Mouse (Mus musculus): Measurements from ENCODE around the gene Casc4. TPM values are rescaled to one million over a fixed set of nuclear protein-coding genes. Genes with fewer than 3 reads are reported as not detected.
A peak's percentile ranks its signal among the peaks of the same experiment; 100 is the strongest.

Casc4 gene
- total and polyA plus RNA-seq, 2 experiments from 2014 or later: 56.4 to 118 TPM

DNA sequence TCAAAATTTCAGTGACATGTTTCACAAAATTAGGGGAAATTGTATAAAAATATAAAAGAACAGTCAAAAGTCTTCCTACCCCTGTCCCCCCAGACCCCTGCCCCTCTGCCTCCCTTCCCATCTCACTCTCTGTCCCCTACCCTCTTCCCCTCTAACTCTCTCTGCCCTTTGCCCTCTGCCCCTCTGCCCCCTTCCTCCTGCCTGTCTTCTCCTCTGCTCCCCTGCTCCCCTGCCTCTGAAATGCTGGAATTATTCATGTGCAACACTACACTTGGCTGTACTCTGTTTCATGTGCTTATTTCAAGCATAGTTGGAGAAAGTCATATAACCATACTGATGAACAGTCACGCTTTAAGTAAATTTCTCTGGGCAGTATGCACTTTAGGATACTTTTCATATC, 19.6 kb downstream of the Casc4 start:
- no peak overlapping the region for H3K4me2 ChIP-seq (ENCODE audit: low read depth, low read length, poor library complexity, severe bottlenecking)
- no peak overlapping the region for H3K4me3 ChIP-seq (ENCODE audit: low read depth, low read length)
- no peaks in the 10 kb centered on the region for H3K9me3 ChIP-seq (ENCODE audit: low read length)
- no peak for ATAC-seq (ENCODE audit: low FRiP score)
- no peak for DNase-seq (ENCODE audit: low spot score)
- 100% methylated on average over 1 of the region's 1 CpGs for WGBS
- no peak overlapping the region for H3K27ac ChIP-seq (ENCODE audit: low read depth, low read length)
- no peaks in the 10 kb centered on the region for H3K27me3 ChIP-seq (ENCODE audit: insufficient read depth, low read length)
- H3K9ac ChIP-seq (replicated peaks; ENCODE audit: low read length, poor library complexity, severe bottlenecking): no peak overlapping the region
- no peak for TF ChIP-seq CTCF (IDR thresholded peaks at IDR 0.05)
- H3K36me3 ChIP-seq (ENCODE audit: insufficient read depth, low read length): no peaks in the 10 kb centered on the region
- no peaks in the 10 kb centered on the region for H3K4me1 ChIP-seq (ENCODE audit: insufficient read depth, low read length)

DNA sequence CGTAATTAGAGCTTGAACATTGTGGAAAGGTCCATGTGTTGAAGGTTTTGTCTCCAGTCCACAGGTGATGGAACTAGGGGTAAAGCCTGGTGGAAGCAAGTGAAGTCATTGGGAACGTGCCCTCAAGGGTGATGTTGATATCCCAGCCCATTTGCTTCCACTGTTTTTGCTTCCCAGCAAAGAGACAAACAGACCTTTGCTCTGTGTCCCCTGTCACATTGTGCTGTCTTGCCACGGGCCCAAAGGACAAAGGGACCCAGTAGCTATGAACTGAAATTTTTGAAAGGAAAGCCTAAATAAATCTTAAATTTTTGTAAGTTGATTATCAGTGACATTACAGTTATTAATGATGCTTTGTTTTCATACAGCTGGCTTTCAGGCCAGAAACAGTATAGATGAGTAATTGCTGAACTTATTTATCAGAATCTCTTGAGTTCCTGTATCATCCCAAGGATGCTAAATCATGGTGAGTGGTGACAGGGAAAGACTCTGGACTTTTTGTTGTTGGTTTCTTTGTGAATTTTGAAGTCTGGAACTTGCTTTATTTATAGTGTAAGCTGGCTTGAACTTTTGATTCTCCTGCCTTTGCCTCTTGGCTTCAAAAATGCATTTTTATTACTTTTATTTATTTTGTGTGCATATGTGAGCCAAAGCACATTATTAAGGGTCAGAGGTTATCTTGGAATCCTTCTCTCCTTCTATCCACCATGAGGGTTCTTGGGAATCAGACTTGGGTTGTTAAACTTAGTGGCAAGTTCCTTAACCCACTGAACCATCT, 22.1 kb downstream of the Casc4 start:
- Histone ChIP-seq H3K27ac (ENCODE audit: low read depth, low read length) (no peak overlapping the region), H3K9ac (replicated peaks; ENCODE audit: low read length, poor library complexity, severe bottlenecking) (no peak overlapping the region), H3K4me1 (ENCODE audit: insufficient read depth, low read length) (no peaks in the 10 kb centered on the region), H3K36me3 (ENCODE audit: insufficient read depth, low read length) (no peaks in the 10 kb centered on the region), H3K27me3 (ENCODE audit: insufficient read depth, low read length) (no peaks in the 10 kb centered on the region), H3K9me3 (ENCODE audit: low read length) (no peaks in the 10 kb centered on the region), H3K4me2 (ENCODE audit: low read depth, low read length, poor library complexity, severe bottlenecking) (no peak overlapping the region), H3K4me3 (ENCODE audit: low read depth, low read length) (no peak overlapping the region)
- WGBS: 88% methylated on average over 3 of the region's 3 CpGs
- DNase-seq (ENCODE audit: low spot score) (no peak), ATAC-seq (ENCODE audit: low FRiP score) (no peak)
- no peak for TF ChIP-seq CTCF (IDR thresholded peaks at IDR 0.05)

DNA sequence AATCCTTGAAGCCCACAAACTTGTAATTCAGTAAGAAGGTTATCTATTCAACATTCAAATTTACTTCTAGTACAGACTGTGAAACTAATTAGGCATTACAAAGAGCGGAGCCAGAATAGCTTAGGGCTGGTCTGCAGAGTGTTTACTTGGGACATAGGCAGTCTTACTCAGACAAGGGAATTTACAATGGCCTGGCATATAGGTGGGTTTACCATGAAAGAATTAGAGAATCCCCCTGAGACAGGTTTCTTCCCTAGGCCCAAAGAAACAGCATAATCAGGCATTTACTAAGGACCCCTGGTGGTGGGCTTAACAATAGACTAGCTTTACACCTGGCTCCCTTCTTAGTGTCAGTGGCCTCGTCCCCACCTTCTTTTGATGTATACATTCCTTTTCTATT, 28.5 kb downstream of the Casc4 start:
- no peak for DNase-seq (ENCODE audit: low spot score)
- Histone ChIP-seq H3K9me3 (ENCODE audit: low read length) (no peaks in the 10 kb centered on the region), H3K36me3 (ENCODE audit: insufficient read depth, low read length) (no peaks in the 10 kb centered on the region), H3K4me1 (ENCODE audit: insufficient read depth, low read length) (no peaks in the 10 kb centered on the region), H3K27me3 (ENCODE audit: insufficient read depth, low read length) (no peaks in the 10 kb centered on the region), H3K4me3 (ENCODE audit: low read depth, low read length) (no peak overlapping the region), H3K4me2 (ENCODE audit: low read depth, low read length, poor library complexity, severe bottlenecking) (no peak overlapping the region), H3K27ac (ENCODE audit: low read depth, low read length) (no peak overlapping the region), H3K9ac (replicated peaks; ENCODE audit: low read length, poor library complexity, severe bottlenecking) (no peak overlapping the region)
- no peak for ATAC-seq (ENCODE audit: low FRiP score)
- TF ChIP-seq CTCF (IDR thresholded peaks at IDR 0.05): no peak
- 71% methylated on average over 2 of the region's 2 CpGs for WGBS

DNA sequence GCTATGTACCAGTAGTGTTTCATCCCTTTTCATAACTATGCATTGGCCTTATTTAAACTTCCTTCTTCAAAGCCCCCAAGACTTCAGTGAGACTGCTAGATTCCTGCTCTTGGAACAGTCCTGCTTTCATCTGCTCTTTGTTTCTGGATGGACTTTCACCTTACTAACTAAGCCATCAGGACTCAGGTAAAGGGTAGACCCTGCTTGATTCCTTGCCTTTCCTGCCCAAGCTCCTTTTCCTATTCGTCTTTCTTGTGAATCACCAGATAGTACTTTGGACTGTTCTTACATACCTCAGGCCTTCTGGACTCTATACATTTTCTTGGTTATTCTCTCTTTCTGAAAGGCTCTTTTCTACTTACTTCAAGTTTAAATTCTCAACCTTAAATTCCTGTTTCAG, 30.1 kb downstream of the Casc4 start:
- no peak overlapping the region for H3K4me3 ChIP-seq (ENCODE audit: low read depth, low read length)
- TF ChIP-seq CTCF (IDR thresholded peaks at IDR 0.05): no peak
- no peak overlapping the region for H3K9ac ChIP-seq (replicated peaks; ENCODE audit: low read length, poor library complexity, severe bottlenecking)
- H3K27me3 ChIP-seq (ENCODE audit: insufficient read depth, low read length): no peaks in the 10 kb centered on the region
- 91% methylated on average over 1 of the region's 1 CpGs for WGBS
- H3K9me3 ChIP-seq (ENCODE audit: low read length): no peaks in the 10 kb centered on the region
- no peak overlapping the region for H3K4me2 ChIP-seq (ENCODE audit: low read depth, low read length, poor library complexity, severe bottlenecking)
- no peak for DNase-seq (ENCODE audit: low spot score)
- H3K27ac ChIP-seq (ENCODE audit: low read depth, low read length): no peak overlapping the region
- H3K36me3 ChIP-seq (ENCODE audit: insufficient read depth, low read length): no peaks in the 10 kb centered on the region
- H3K4me1 ChIP-seq (ENCODE audit: insufficient read depth, low read length): no peaks in the 10 kb centered on the region
- ATAC-seq (ENCODE audit: low FRiP score): no peak

DNA sequence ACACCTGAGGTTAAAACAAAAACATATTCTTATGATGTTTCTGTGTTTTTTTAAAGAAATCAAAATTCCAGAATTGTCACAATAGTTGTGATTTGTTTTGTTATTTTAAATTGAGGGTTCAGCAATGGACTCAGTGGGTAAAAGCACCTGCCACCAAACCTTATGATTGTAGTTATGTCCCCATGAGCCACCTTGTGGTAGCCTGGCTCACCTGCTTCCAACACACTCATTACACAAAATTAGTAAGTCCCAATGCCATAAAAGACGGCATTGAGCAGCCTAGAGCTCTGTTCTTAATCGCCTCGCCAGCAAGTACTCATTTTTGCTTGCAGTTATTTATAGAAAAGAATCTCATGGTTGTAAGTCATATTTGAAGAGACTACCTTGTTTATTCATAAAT, 43.2 kb downstream of the Casc4 start:
- H3K4me3 ChIP-seq (ENCODE audit: low read depth, low read length): no peak overlapping the region
- H3K9ac ChIP-seq (replicated peaks; ENCODE audit: low read length, poor library complexity, severe bottlenecking): no peak overlapping the region
- H3K27ac ChIP-seq (ENCODE audit: low read depth, low read length): no peak overlapping the region
- ATAC-seq (ENCODE audit: low FRiP score) (no peak), DNase-seq (ENCODE audit: low spot score) (peak; percentile 12)
- no peak overlapping the region for H3K4me2 ChIP-seq (ENCODE audit: low read depth, low read length, poor library complexity, severe bottlenecking)
- whole genome bisulfite sequencing: 86% methylated on average over 3 of the region's 3 CpGs
- no peaks in the 10 kb centered on the region for H3K27me3 ChIP-seq (ENCODE audit: insufficient read depth, low read length)
- peaks cover 17% of the 10 kb centered on the region for H3K36me3 ChIP-seq (ENCODE audit: insufficient read depth, low read length)
- no peaks in the 10 kb centered on the region for H3K4me1 ChIP-seq (ENCODE audit: insufficient read depth, low read length)
- no peaks in the 10 kb centered on the region for H3K9me3 ChIP-seq (ENCODE audit: low read length)
- TF ChIP-seq CTCF (IDR thresholded peaks at IDR 0.05): peak; percentile 53

DNA sequence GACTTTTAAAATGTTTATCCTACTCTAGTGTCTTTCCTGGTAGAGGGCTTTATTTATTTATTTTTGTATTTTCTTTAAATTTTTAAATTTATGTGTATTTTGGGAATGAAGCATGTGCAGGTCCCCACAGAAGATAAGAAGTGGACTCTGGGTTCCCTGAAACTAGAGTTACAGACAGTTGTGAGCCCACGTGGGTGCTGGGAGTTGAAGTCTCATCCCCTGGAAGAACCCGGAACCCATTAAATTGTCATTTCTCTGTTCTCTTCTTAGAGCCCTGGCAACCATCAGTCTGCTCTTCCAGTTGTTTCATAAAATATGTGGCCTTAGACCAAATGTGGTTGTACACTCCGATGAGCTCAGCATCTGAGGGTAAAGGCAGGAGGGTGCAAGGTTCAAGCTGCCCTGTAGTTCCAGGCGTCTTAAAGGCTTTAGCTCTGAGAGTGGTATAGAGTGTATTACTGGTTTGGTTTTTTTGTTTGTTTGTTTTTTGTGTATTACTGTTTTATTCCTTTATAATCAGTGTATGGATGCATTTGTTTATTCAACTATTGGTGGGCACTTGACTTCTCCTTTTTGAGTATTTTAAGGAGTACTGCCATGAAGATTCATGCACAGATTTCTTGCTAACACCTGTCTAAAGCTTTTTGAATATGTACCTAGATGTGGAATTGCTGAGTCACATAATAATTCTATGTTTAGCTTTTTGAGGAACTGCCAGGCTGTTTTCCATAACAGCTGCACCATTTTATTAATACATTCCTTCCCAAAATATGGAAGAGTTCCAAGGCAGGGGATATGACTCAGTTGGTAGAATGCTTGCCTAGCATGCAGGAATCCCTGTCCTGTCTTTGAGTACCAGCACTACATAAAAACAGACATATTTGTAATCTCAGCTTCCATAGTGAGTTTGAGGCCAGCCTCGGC, 49.5 kb downstream of the Casc4 start:
- no peak for DNase-seq (ENCODE audit: low spot score)
- WGBS: 95% methylated on average over 5 of the region's 5 CpGs
- H3K36me3 ChIP-seq (ENCODE audit: insufficient read depth, low read length): peaks cover 15% of the 10 kb centered on the region

More for the DNA sequence above, 49.5 kb downstream of the Casc4 start:
- ATAC-seq (ENCODE audit: low FRiP score): no peak
- H3K27me3 ChIP-seq (ENCODE audit: insufficient read depth, low read length): no peaks in the 10 kb centered on the region
- no peak overlapping the region for H3K27ac ChIP-seq (ENCODE audit: low read depth, low read length)
- no peak overlapping the region for H3K9ac ChIP-seq (replicated peaks; ENCODE audit: low read length, poor library complexity, severe bottlenecking)
- no peak overlapping the region for H3K4me2 ChIP-seq (ENCODE audit: low read depth, low read length, poor library complexity, severe bottlenecking)
- no peak overlapping the region for H3K4me3 ChIP-seq (ENCODE audit: low read depth, low read length)
- no peaks in the 10 kb centered on the region for H3K4me1 ChIP-seq (ENCODE audit: insufficient read depth, low read length)
- no peak for TF ChIP-seq CTCF (IDR thresholded peaks at IDR 0.05)
- H3K9me3 ChIP-seq (ENCODE audit: low read length): no peaks in the 10 kb centered on the region

Measured in midbrain, postnatal 0 days (tissue).